Mouse (Mus musculus) duodenum, adult 2 months (tissue): Measurements from ENCODE around the gene Olfr212. TPM values are rescaled to one million over a fixed set of nuclear protein-coding genes. Genes with fewer than 3 reads are reported as not detected.

Experiments
- polyA plus RNA-seq: library from polyadenylated mRNA; depleted of rRNA; stranded (reverse); fragments of >200 nt; gene quantifications from 2 replicates; pipeline ENCODE4 v1.2.3, GENCODE M21; 2012; ENCODE audit warnings: low replicate concordance; rRNA removed

Olfr212 gene
- polyA plus RNA-seq = not detected in 2 replicates

DNA sequence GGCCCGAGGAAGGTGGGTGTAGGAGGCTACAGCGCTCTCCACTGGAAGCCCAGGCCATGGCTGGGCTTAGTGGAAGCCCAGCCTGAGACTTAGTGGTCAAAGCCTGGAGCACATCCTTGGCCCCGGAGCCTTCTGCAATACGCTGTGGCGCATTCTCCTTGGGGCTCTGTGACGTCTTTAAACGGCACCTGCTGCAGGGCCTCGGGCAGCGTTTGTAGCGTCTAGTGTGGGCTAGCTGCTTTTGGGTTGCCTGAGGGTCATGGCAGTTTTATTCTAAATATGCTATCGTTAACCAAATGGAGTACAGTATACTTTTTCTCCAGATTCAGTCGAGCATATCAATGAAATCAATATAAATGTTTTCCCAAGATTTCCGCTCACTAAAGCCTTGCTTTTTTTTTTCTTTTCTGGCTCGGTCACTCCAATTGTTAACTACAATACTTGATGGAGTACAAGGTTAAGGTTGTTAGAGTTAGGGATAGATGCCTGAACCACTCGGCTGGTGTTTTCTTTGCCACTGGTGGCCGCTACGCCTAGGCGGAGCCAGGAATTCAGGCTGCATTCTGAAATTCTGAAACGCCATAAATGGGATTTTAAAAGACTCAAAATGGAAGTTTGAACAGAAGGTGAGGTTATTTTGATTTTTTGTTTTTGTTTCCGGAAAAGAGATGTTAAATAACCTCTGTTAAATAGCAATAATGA is at the start of gene Olfr212:
Gene Olfr212 (plus strand): TSS at position 215 of the 702 bp plus-strand sequence.

DNA sequence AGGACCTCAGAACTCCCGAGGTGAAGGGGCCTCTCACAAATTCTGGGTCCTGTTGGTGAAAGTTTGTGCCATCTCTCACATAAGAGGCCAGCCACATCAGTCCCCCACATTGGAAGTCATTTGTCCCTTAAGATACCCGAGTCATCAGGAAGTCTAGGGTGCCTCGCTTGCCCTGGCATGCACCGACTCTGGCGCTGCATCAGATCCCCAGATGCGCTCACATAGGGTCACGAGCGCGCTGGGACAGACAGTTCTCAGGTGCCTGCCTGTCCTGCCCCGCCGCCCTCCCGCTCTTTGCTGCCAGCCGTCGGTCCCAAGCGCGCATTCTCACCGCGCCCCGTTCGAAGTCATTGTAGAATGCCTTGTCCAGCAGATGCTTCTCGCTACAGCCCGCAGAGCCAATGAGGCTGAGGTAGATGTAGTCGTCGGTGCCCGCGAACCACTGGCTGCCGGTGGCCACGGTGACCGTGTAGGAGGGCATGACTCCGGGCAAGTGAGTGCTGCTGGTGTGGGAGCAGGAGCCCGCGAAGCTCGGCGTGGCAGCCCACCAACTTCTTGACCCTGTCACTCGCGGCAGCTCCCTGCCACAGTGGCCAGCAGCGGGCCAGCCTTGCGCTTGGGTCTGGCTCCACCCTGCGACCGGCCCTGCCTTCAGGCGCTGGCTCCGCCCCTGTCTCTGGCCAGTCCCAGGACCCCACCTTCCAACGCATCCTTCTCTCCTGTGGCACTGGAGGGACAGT is 45.6 kb upstream of the Olfr212 start, which contains the start of gene Alox5:
Gene Alox5 (minus strand): TSS at position 635 of the 740 bp plus-strand sequence.

DNA sequence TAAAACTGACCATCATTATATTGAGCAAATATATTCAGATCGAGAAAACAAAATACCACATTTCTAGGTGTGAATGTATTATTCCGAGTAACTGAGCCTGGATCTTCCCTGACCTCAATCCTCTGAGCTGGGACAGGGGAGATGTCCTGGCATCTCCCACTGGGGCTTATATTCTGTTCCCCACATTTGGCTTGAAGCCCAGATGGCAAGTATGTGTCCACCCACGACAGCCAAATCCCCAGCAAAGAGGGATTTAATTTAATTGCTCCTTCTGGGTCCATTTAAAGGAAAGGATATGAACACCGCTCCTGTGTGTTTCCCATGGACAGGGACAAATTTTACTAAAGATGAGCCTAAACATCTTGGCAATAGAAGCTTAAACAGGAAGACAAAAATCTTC is 17.5 kb upstream of the Olfr212 start, which contains the start of gene Olfr211:
Gene Olfr211 (plus strand): TSS at position 301 of the 400 bp plus-strand sequence.

DNA sequence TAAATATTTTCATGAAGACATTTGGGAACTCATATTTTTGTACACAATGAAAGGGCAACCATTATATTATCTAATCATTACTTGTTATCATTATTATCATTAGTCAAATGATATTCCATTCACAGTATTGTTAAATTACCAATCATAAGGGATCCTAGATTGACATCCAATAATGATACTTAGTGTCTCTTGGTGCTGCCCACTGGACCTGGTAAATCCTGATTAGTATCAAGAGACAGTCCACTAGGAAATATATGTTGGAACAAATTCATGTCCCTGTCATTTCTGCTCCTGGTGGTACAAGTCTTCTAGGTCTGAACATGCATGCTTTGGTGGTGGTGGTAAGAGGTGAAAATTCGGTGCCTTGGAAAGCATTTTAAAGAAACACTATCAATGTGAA is 31.8 kb downstream of the Olfr212 start, which contains the start of gene Olfr213:
Gene Olfr213 (plus strand): TSS at position 301 of the 400 bp plus-strand sequence.

DNA sequence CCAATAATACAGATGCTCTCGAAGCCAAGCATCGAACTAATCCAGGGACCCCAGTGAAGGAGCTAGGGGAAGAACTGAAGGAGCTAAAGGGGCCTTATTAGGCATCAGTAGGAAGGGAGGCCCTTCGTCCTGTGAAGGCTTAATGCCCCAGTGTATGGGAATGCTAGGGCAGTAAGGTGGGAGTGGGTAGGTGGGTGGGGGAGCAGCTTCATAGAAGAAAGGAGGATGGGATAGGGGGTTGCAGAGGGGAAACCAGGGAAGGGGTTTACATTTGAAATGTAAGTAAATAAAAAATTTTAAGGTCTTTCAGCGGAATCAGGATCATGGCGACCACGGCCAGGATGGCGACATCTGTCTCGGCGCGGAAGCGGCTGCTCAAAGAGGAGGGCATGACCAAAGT is 44.5 kb downstream of the Olfr212 start, which contains the start of gene Gm5580:
Gene Gm5580 (plus strand): TSS at position 301 of the 400 bp plus-strand sequence.

DNA sequence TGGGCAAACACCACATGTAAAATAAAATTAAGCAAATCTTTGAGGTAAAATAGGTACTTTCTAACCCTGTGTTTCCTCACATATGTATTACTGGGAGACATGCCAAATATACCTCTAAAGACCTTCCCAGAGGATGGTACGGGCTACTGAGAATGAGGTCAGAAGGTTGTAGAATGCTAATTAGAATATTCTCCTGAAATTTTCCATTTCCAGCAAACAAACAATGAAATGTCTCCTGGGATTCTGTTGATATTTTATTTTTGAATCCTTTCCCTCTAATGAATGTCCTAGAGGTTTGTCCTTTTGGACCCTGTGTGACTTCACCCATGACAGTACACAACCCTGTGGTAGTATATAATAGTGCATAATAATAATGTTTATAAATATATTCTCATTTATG is 47.6 kb downstream of the Olfr212 start, which contains the start of gene Olfr214:
Gene Olfr214 (plus strand): TSS at position 301 of the 400 bp plus-strand sequence.

Other genes with a start within 250 kb of the Olfr212 start
- gene Zfand4, start 242.3 kb upstream of the Olfr212 start, polyA plus RNA-seq = 0.04 and 0.12 TPM in 2 replicates
- gene March8, start 168.5 kb upstream of the Olfr212 start, polyA plus RNA-seq = 38.7 and 48.1 TPM in 2 replicates
- gene Alox5, start 45.3 kb upstream of the Olfr212 start, polyA plus RNA-seq = 1.8 and 2.6 TPM in 2 replicates
- not detected in 2 replicates for gene Olfr211, start 17.4 kb upstream of the Olfr212 start, polyA plus RNA-seq
- gene Olfr213, start 31.9 kb downstream of the Olfr212 start, polyA plus RNA-seq = not detected in 2 replicates
- not detected in 2 replicates for gene Gm5580, start 44.6 kb downstream of the Olfr212 start, polyA plus RNA-seq
- not detected in 2 replicates for gene Olfr214, start 47.7 kb downstream of the Olfr212 start, polyA plus RNA-seq
- gene Olfr215, start 77.7 kb downstream of the Olfr212 start, polyA plus RNA-seq = not detected in 2 replicates
- 1.9 and 7.5 TPM in 2 replicates for gene Zfp422, start 122.5 kb downstream of the Olfr212 start, polyA plus RNA-seq
- 3.7 and 5.2 TPM in 2 replicates for gene Depp1, start 144.1 kb downstream of the Olfr212 start, polyA plus RNA-seq
- gene Rassf4, start 167.4 kb downstream of the Olfr212 start, polyA plus RNA-seq = 2.0 and 4.3 TPM in 2 replicates
- 0.01 TPM in 1 of 2 replicates, not detected in the other for gene Tmem72, start 210.4 kb downstream of the Olfr212 start, polyA plus RNA-seq